Mouse (Mus musculus) spleen, adult 2 months (tissue): ENCODE measurements around the gene Ybx2. TPM values are rescaled to one million over a fixed set of nuclear protein-coding genes. Genes with fewer than 3 reads are reported as not detected.
A peak's percentile ranks its signal among the peaks of the same experiment; 100 is the strongest.

Experiments
- DNase-seq, 2 experiments: peaks; one replicate each; pipeline versions ENCODE4 v3.0.0 to v3.0.0-alpha.2; 2012 to 2021; ENCODE audit warnings: low spot score in 2 of 2, low read depth in 1 of 2
- H3K27ac ChIP-seq: fragments of 200-500 bp; 2 replicates; pipeline ENCODE4 v1.5.1; 2012; ENCODE audit warnings: low read length, inconsistent platforms; ENCODE audit not compliant: insufficient read depth
- H3K27me3 ChIP-seq: fragments of 200-500 bp; 2 replicates; pipeline ENCODE4 v1.6.1; 2012; ENCODE audit warnings: mild to moderate bottlenecking, moderate library complexity, low read length, inconsistent platforms; ENCODE audit not compliant: control insufficient read depth, insufficient read depth
- H3K36me3 ChIP-seq: fragments of 200-500 bp; 2 replicates; pipeline ENCODE4 v1.6.1; 2012; ENCODE audit warnings: mild to moderate bottlenecking, low read length, inconsistent platforms; ENCODE audit not compliant: control insufficient read depth, insufficient read depth
- H3K4me1 ChIP-seq: fragments of 200-500 bp; 2 replicates; pipeline ENCODE4 v1.6.1; 2011; ENCODE audit warnings: inconsistent platforms; ENCODE audit not compliant: control insufficient read depth, insufficient read depth, insufficient read length
- H3K4me3 ChIP-seq: fragments of 200-500 bp; 2 replicates; pipeline ENCODE4 v1.5.1; 2011; ENCODE audit warnings: mild to moderate bottlenecking, inconsistent platforms; ENCODE audit not compliant: insufficient read depth, insufficient read length; ENCODE audit errors: extremely low read depth
- CTCF ChIP-seq: fragments of 200-500 bp; IDR thresholded peaks from 2 replicates; pipeline ENCODE4 v1.5.1; 2011; ENCODE audit warnings: mild to moderate bottlenecking, inconsistent platforms; ENCODE audit not compliant: insufficient read depth, insufficient read length, insufficient replicate concordance; ENCODE audit errors: extremely low read depth
- POLR2A ChIP-seq: fragments of 200-500 bp; IDR thresholded peaks from 2 replicates; pipeline ENCODE4 v1.6.1; 2011; ENCODE audit warnings: low read depth, low read length, inconsistent platforms
- WGBS: fragments of 180-500 bp; shearing (Covaris S2); methylation state at CpG from one replicate; pipeline ENCODE4 v1.1.7; 2018; 5-methylcytosine and 5-hydroxymethylcytosine counted together
- polyA plus RNA-seq: library from polyadenylated mRNA; depleted of rRNA; stranded (reverse); fragments of >200 nt; gene quantifications from 2 replicates; pipeline ENCODE4 v1.2.3, GENCODE M21; 2012

Gene Ybx2
- polyA plus RNA-seq, 1 experiment = 0.36 TPM

DNA sequence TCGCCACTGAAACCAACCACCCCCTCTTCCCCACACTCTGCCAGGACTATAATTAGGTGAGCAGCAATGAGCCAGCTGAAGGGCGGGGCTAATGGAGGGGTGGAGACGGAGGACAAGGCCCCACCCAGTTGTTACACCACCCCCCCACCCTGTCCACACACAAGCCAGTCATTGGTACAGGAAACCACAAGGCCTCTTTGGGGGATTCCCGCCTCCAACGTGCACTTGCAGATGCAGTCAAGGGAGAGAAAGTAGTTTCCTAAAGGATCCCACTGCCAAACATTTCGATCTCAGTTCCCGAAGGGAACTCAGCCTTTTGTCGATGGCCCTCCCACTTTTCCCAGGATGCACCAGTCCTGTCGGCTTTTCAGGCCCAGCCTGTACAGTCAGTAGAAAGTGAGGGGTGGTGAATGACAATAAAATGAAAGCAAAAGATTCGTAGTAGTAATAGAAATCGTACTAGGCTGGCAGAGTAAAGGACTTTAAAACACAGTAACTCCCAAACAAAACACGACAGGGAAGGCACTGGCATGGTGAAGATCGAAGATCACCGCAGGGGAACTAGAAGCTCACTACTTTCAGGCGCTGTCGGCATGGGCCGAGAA, 15.8 kb upstream of the Ybx2 start:
- Histone ChIP-seq H3K36me3 (peaks cover 31% of the 10 kb centered on the region), H3K4me1 (peaks cover 8% of the 10 kb centered on the region), H3K4me3 (peak overlapping the region; percentile 96), H3K27me3 (no peaks in the 10 kb centered on the region), H3K27ac (peak overlapping the region; percentile 98)
- WGBS = under 1% methylated on average over 17 of the region's 17 CpGs
- TF ChIP-seq POLR2A (no peak), CTCF (no peak)
- peak; percentile 76 to 84 for DNase-seq

DNA sequence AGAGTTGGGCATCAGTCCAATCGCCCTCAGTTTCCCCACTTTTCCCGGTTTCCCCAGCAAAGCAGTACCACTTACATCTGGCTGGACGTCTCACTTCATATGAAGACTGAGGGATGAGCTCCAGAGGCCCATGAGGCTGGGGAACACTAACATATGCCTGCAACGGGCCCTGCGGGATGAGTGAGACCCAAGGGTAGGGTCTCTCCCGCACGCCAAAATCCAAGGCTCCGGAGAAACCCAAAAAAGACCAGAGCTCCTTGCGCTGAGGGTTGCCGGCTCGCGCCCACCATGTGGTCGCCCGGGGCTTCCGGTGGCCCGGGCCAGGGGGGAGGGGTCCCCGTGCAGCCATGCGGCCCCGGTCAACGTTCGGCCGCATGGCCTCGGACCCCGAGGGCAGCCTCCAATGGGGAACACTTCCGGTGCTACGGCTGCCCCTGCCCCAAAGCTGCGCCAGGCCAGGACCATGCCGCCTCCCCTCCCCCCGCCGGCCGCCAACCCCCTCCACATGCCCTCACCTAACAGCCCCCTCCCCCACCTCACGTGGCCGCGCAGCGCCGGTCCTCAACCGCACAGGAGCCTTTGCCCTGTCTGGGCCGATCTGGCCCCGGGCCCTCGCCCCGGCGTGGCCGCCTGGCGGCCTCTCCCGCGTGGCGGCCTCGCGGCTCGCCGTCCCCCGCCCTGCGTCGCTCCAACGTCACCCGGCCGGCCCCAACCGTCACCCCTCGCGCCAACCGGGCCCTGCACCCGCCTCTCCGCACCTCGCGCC, 15.1 kb upstream of the Ybx2 start:
- peaks cover 7% of the 10 kb centered on the region; the same call in 1 of the 2 replicates for H3K4me1 ChIP-seq

DNA sequence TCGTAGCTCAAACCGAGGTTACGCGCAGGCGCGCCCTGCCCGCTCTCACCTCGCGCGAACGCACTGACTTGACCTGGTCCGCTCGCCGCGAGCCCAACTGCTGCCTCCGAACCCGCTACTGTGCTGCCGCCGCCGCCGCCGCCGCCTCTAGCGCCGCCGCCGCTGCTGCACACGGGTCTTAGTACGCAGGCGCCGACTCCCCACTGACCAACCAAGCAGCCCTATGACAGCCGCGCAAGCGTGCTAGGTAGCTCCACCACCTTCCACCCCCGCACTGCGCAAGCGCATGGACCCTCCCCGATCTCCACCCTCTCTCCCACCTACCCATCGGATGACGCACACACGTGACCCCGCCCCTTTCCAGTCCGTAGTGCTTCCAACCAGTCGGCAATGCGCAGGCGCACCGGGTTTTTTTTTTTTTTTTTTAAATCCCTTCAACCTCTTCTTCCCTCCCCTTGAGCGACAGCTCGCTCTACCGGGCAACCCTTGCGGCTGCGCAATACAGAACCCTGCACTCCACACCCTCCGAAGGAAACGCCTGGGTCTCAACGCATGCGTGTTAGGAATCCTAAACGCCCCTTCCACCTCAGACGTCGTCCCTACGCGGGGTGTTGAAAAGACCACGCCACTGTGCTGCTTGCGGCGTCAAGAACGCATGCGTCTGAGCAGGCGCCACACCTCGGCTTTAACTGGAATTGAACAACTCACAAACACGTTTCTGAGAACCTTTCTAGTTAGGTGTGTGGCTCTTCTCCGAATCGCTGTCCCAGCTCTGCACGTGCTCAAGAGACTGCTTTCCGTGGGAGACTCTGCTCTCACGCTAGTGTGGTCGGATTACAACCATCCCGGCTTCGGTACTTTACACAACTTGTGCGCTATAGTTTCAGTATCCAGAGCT, 14.2 kb upstream of the Ybx2 start, which contains the start of gene Eif5a:
Eif5a (minus strand) TSS at position 845 of the 898 bp plus-strand sequence.
- H3K27ac ChIP-seq = peak within 1 kb of the TSS; percentile 98
- peak within 1 kb of the TSS; percentile 96 for H3K4me3 ChIP-seq
- H3K36me3 ChIP-seq = peaks cover 19% of the 10 kb centered on the region
- peaks cover 7% of the 10 kb centered on the region; the same call in 1 of the 2 replicates for H3K4me1 ChIP-seq
- H3K27me3 ChIP-seq = no peaks in the 10 kb centered on the region
- DNase-seq = peak; percentile 100
- WGBS = under 1% methylated on average over 78 of the region's 78 CpGs
- TF ChIP-seq POLR2A (peak; percentile 80), CTCF (peak; percentile 40; the same call in 1 of the 2 replicates)

More for the DNA sequence above, 15.1 kb upstream of the Ybx2 start:
- peak overlapping the region; percentile 96 for H3K4me3 ChIP-seq
- no peak for TF ChIP-seq CTCF
- TF ChIP-seq POLR2A = no peak
- peak in 1 of 2 experiments; percentile 46 for DNase-seq
- under 1% methylated on average over 41 of the region's 65 CpGs for WGBS
- peak overlapping the region; percentile 98 for H3K27ac ChIP-seq
- no peaks in the 10 kb centered on the region for H3K27me3 ChIP-seq
- peaks cover 28% of the 10 kb centered on the region for H3K36me3 ChIP-seq

DNA sequence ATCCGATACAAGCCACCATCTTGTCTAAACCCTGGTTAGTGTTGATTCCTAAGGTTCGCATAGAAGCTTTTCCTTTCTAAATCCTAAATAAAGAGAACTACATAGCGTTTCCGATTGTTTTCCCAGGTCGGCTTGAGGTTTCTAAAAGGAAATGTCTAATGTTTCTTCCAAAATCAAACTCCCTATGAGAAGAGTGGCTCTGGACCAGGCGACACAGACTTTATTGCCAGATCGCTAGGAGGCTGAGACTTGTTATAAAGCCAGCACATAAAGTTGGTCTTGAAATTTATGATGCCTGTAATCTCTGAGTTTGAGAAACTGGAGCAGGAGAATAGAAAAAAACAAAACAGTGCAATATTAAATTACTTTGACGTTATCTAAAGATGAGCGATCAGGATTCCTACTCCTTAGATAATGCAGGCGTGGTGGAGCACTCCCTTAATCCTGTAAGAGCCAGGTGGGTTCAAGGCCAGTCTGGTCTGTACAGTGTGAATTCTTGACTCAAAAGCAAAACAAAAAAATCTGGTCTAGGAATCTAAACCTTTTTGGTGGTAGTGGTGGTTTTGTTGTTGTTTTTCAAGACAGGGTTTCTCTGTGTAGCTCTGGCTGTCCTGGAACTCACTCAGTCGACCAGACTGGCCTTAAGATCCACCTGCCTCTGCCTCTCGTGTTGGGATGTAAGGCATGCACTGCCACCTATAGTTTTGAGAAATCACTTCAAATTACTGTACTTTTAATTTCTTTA, 13.4 kb upstream of the Ybx2 start:
- Histone ChIP-seq H3K27me3 (no peaks in the 10 kb centered on the region), H3K27ac (peak overlapping the region; percentile 97), H3K36me3 (peaks cover 16% of the 10 kb centered on the region), H3K4me3 (peak overlapping the region; percentile 71), H3K4me1 (peaks cover 7% of the 10 kb centered on the region; the same call in 1 of the 2 replicates)
- 5% methylated on average over 12 of the region's 12 CpGs for WGBS
- DNase-seq = no peak
- TF ChIP-seq CTCF (no peak), POLR2A (no peak)

DNA sequence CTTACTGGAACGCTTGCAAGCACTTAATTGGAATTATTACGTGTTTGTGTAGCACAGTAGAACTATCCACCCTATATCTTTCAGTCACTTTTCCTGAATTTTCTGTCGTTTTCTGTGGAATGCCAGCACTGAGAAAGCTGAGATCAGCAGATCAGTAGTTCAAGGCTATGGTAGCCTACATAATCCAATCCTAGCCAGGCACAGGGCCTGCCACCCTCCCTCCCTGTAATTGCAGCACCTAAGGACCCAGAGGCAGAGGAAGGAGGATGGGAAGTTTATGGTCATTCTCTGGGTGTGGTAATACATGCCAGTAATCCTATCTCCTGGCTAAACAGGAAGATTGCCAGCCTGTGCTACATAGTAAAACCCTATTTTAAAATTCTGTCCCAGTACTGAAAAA, 12.8 kb upstream of the Ybx2 start:
- Histone ChIP-seq H3K27me3 (no peaks in the 10 kb centered on the region), H3K27ac (peak overlapping the region; percentile 40), H3K4me1 (peaks cover 7% of the 10 kb centered on the region; the same call in 1 of the 2 replicates), H3K4me3 (no peak overlapping the region), H3K36me3 (peaks cover 10% of the 10 kb centered on the region)
- no peak for DNase-seq
- TF ChIP-seq POLR2A (no peak), CTCF (no peak)
- 64% methylated on average over 3 of the region's 3 CpGs for WGBS

DNA sequence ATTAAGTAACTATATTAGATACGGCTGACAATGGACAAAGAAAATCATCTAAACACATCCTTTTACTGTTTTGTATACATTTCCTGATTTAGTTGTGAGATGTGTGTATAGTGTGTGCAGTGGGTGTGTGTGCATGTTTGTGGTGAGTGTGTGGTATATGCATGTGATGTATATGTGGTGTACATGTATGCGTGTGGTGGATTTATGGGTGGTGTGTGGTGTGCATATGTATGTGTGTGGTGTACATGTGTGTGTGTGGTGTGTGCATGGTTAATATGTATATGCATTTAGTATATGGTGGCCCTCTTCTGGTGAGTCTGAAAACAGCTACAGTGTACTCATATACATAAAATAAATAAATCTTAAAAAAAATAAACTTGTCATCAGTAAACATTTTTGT, 8.1 kb upstream of the Ybx2 start:
- Histone ChIP-seq H3K27ac (no peak overlapping the region), H3K4me1 (peaks cover 9% of the 10 kb centered on the region; the same call in 1 of the 2 replicates), H3K27me3 (no peaks in the 10 kb centered on the region), H3K36me3 (no peaks in the 10 kb centered on the region), H3K4me3 (no peak overlapping the region)
- no peak for DNase-seq
- WGBS = 90% methylated on average over 2 of the region's 2 CpGs
- TF ChIP-seq CTCF (no peak), POLR2A (no peak)
